Mouse (Mus musculus) limb, embryonic 14.5 days (tissue): Measurements from ENCODE around the gene Derl2. TPM values are rescaled to one million over a fixed set of nuclear protein-coding genes. Genes with fewer than 3 reads are reported as not detected.

ENCODE experiments used
- ATAC-seq: fragments of 200-750 bp; cut with Nextera tagmentation; 2 replicates; pipeline ENCODE4 v1.8.0; 2017; ENCODE audit warnings: low read depth, moderate number of reproducible peaks, moderate TSS enrichment; ENCODE audit not compliant: low FRiP score
- DNase-seq: peaks from one replicate; pipeline ENCODE4 v3.0.0-alpha.2; 2015; ENCODE audit warnings: low spot score
- H3K27ac ChIP-seq: fragments of 300-500 bp; sonication (generic); replicated peaks from 2 replicates; pipeline ENCODE4 v1.5.1; 2014; ENCODE audit warnings: low read depth, mild to moderate bottlenecking, low read length, moderate library complexity, mixed read lengths
- H3K27me3 ChIP-seq: fragments of 300-500 bp; sonication (generic); 2 replicates; pipeline ENCODE4 v1.6.1; 2014; ENCODE audit warnings: low read length, mixed read lengths; ENCODE audit not compliant: control insufficient read depth, insufficient read depth
- H3K36me3 ChIP-seq: fragments of 300-500 bp; sonication (generic); 2 replicates; pipeline ENCODE4 v1.6.1; 2014; ENCODE audit warnings: mild to moderate bottlenecking, low read length, moderate library complexity, mixed read lengths; ENCODE audit not compliant: control insufficient read depth, insufficient read depth
- H3K4me1 ChIP-seq: fragments of 300-500 bp; sonication (generic); 2 replicates; pipeline ENCODE4 v1.6.1; 2014; ENCODE audit warnings: antibody characterized with exemption, low read length, mixed read lengths; ENCODE audit not compliant: control insufficient read depth, insufficient read depth
- H3K4me2 ChIP-seq: fragments of 300-500 bp; sonication (generic); replicated peaks from 2 replicates; pipeline ENCODE4 v1.6.1; 2014; ENCODE audit warnings: low read depth, mild to moderate bottlenecking, low read length, moderate library complexity; ENCODE audit not compliant: severe bottlenecking
- H3K4me3 ChIP-seq: fragments of 300-500 bp; sonication (generic); replicated peaks from 2 replicates; pipeline ENCODE4 v1.5.1; 2014; ENCODE audit warnings: low read length
- H3K9ac ChIP-seq: fragments of 300-500 bp; sonication (generic); 2 replicates; pipeline ENCODE4 v1.6.1; 2014; ENCODE audit warnings: mild to moderate bottlenecking, low read depth, low read length, moderate library complexity; ENCODE audit not compliant: severe bottlenecking
- H3K9me3 ChIP-seq: fragments of 300-500 bp; sonication (generic); 2 replicates; pipeline ENCODE4 v1.6.1; 2016; ENCODE audit warnings: low read length; ENCODE audit not compliant: control insufficient read depth
- POLR2A ChIP-seq: fragments of 200-500 bp; IDR thresholded peaks from 2 replicates; pipeline ENCODE4 v1.8.0; 2012; ENCODE audit warnings: inconsistent platforms, mild to moderate bottlenecking, moderate library complexity, borderline replicate concordance; ENCODE audit not compliant: insufficient read depth, insufficient read length; ENCODE audit errors: extremely low read depth
- WGBS: fragments of 180-500 bp; shearing (Covaris S2); extraction: QIAGEN DNeasy Blood & Tissue Kit; methylation state at CpG from one replicate; pipeline ENCODE4 v1.1.7; 2014; 5-methylcytosine and 5-hydroxymethylcytosine counted together
- polyA plus RNA-seq, 2 experiments: library from polyadenylated mRNA; depleted of rRNA in 1 of 2; stranded (reverse) in 1 of 2; unstranded in 1 of 2; fragments of >200 nt; fragmentation: Nextera tagmentation in 1 of 2; extraction: Ambion mirVana in 1 of 2; gene quantifications; 2 replicates each; pipeline versions ENCODE4 v1.2.1 to v1.2.3; 2012 to 2014

Gene Derl2
- polyA plus RNA-seq, 2 experiments, result 26.9 to 41.1 TPM

DNA sequence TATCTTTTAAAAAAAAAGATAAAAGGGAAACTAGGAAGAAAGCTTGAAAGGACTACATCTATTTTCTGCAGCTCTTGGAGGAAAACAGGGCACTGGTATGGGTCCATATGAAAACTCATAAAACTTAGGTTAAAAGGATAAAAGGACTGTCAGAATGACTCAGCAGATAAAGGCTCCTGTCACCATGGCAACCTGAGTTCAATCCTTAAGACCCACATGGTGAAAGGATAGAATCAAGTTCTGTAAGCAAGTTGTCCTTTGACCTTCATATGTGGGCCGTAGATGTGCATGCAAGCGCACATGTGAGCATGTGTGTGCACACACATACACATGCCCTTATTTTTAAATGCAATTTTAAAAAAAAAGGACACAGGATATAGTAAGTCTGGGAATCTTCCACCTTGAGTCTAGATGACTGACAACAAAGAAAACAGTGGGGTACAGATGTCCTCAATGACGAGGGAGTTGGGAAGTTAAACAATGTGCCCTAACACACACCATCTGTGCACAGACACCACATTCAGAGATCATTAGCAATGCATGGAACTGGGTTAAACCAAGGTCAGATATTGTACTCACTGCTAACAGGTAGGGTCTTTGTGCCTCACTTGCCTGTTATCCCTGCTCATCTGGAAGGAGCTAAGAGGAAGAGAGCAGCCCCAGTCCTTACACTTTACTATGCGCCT, 55.3 kb downstream of the Derl2 start:
- DNase-seq (no peak), ATAC-seq (no peak)
- no peaks in the 10 kb centered on the region for H3K9me3 ChIP-seq
- peaks cover 8% of the 10 kb centered on the region for H3K4me1 ChIP-seq
- 85% methylated on average over 4 of the region's 4 CpGs for WGBS
- no peak overlapping the region for H3K4me3 ChIP-seq
- no peak for TF ChIP-seq POLR2A
- H3K27ac ChIP-seq, result no peak overlapping the region
- H3K27me3 ChIP-seq, result no peaks in the 10 kb centered on the region
- no peak overlapping the region for H3K4me2 ChIP-seq
- no peak overlapping the region for H3K9ac ChIP-seq
- H3K36me3 ChIP-seq, result peaks cover 73% of the 10 kb centered on the region

DNA sequence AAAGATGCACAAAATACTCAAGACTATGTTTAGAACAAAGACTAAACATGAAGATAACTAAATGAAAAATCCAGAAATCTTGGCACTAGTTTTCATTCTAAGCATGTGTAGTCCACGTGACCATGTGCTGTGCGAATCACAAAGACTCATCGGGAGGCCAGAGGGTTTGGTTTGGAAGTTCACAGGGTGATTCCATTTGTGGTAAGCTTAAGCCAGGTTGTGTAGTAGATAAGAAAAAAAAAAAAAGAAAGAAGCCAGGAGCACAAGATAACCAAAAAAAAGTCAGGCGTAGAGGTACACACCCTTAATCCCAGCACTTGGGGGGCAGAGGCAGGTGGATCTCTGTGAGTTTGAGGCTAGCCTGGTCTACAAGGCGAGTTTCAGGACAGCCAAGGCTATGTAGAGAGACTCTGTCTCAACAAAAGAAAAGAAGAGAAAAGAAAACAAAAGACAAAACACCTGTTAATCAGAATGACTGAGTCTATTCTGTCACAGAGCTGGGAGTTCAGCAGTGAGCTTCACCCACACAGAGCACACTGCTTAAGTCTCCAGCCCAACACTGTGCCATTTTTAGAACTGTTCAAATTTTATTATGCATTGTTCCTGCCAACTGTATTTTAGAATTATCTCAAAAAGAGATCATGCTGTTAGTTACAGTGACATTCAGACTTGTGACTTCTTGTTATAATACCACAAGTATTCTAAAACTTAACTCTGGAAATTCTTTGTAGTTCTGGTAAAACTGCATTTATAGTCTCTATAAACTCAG, 58.7 kb downstream of the Derl2 start:
- no peak overlapping the region for H3K9ac ChIP-seq
- H3K27ac ChIP-seq, result no peak overlapping the region
- TF ChIP-seq POLR2A, result no peak
- DNase-seq, result no peak
- H3K4me2 ChIP-seq, result no peak overlapping the region
- no peaks in the 10 kb centered on the region for H3K4me1 ChIP-seq
- H3K36me3 ChIP-seq, result peaks cover 93% of the 10 kb centered on the region
- H3K9me3 ChIP-seq, result no peaks in the 10 kb centered on the region
- no peak overlapping the region for H3K4me3 ChIP-seq
- no peaks in the 10 kb centered on the region for H3K27me3 ChIP-seq
- ATAC-seq, result no peak
- WGBS, result 94% methylated on average over 5 of the region's 5 CpGs

Other genes with a start within 250 kb of the Derl2 start
- gene Scimp, start 207.3 kb downstream of the Derl2 start, polyA plus RNA-seq (2012; rRNA removed), result 0.05 and 0.13 TPM in 2 replicates
- gene Scimp, start 207.3 kb downstream of the Derl2 start, polyA plus RNA-seq (2014; fragmentation: Nextera tagmentation; extraction: Ambion mirVana), result 0.40 and 0.62 TPM in 2 replicates
- gene Rabep1, start 175.1 kb downstream of the Derl2 start, polyA plus RNA-seq (2012; rRNA removed), result 8.3 and 11.0 TPM in 2 replicates
- gene Rabep1, start 175.1 kb downstream of the Derl2 start, polyA plus RNA-seq (2014; fragmentation: Nextera tagmentation; extraction: Ambion mirVana), result 29.5 and 33.3 TPM in 2 replicates
- 93.1 and 120 TPM in 2 replicates for gene Nup88, start 49.9 kb downstream of the Derl2 start, polyA plus RNA-seq (2012; rRNA removed)
- gene Nup88, start 49.9 kb downstream of the Derl2 start, polyA plus RNA-seq (2014; fragmentation: Nextera tagmentation; extraction: Ambion mirVana), result 115 and 125 TPM in 2 replicates
- gene Rpain, start 49.6 kb downstream of the Derl2 start, polyA plus RNA-seq (2012; rRNA removed), result 61.2 and 75.0 TPM in 2 replicates
- gene Rpain, start 49.6 kb downstream of the Derl2 start, polyA plus RNA-seq (2014; fragmentation: Nextera tagmentation; extraction: Ambion mirVana), result 70.0 and 78.4 TPM in 2 replicates
- gene C1qbp, start 36.8 kb downstream of the Derl2 start, polyA plus RNA-seq (2012; rRNA removed), result 149 and 173 TPM in 2 replicates
- 214 and 221 TPM in 2 replicates for gene C1qbp, start 36.8 kb downstream of the Derl2 start, polyA plus RNA-seq (2014; fragmentation: Nextera tagmentation; extraction: Ambion mirVana)
- gene Dhx33, start 15.4 kb downstream of the Derl2 start, polyA plus RNA-seq (2012; rRNA removed), result 33.2 and 46.5 TPM in 2 replicates
- gene Dhx33, start 15.4 kb downstream of the Derl2 start, polyA plus RNA-seq (2014; fragmentation: Nextera tagmentation; extraction: Ambion mirVana), result 18.6 and 24.8 TPM in 2 replicates
- 15.2 and 23.1 TPM in 2 replicates for gene Mis12, start 230 bp downstream of the Derl2 start, polyA plus RNA-seq (2012; rRNA removed)
- gene Mis12, start 230 bp downstream of the Derl2 start, polyA plus RNA-seq (2014; fragmentation: Nextera tagmentation; extraction: Ambion mirVana), result 30.4 and 32.5 TPM in 2 replicates
- gene 6330403K07Rik, start 13.7 kb upstream of the Derl2 start, polyA plus RNA-seq (2012; rRNA removed), result 165 and 186 TPM in 2 replicates
- 84.5 and 97.9 TPM in 2 replicates for gene 6330403K07Rik, start 13.7 kb upstream of the Derl2 start, polyA plus RNA-seq (2014; fragmentation: Nextera tagmentation; extraction: Ambion mirVana)
- gene Nlrp1a, start 124.9 kb upstream of the Derl2 start, polyA plus RNA-seq (2012; rRNA removed), result 0.04 and 0.05 TPM in 2 replicates
- 0.14 and 0.30 TPM in 2 replicates for gene Nlrp1a, start 124.9 kb upstream of the Derl2 start, polyA plus RNA-seq (2014; fragmentation: Nextera tagmentation; extraction: Ambion mirVana)
- gene Nlrp1b, start 210.9 kb upstream of the Derl2 start, polyA plus RNA-seq (2012; rRNA removed), result 0.19 and 0.24 TPM in 2 replicates
- 0.06 TPM in 2 replicates for gene Nlrp1b, start 210.9 kb upstream of the Derl2 start, polyA plus RNA-seq (2014; fragmentation: Nextera tagmentation; extraction: Ambion mirVana)